Mouse (Mus musculus) hindbrain, postnatal 0 days (tissue): Measurements from ENCODE around the gene Nrf1. TPM values are rescaled to one million over a fixed set of nuclear protein-coding genes. Genes with fewer than 3 reads are reported as not detected.

Source experiments
- ATAC-seq: fragments of 200-750 bp; cut with Nextera tagmentation; 2 replicates; pipeline ENCODE4 v1.8.0; 2017; ENCODE audit warnings: mild to moderate bottlenecking, moderate TSS enrichment, moderate library complexity
- DNase-seq: peaks from one replicate; pipeline ENCODE4 v3.0.0-alpha.2; 2015; ENCODE audit warnings: low spot score
- H3K27ac ChIP-seq: fragments of 300-500 bp; sonication (generic); 2 replicates; pipeline ENCODE4 v1.5.1; 2014; ENCODE audit warnings: mild to moderate bottlenecking
- H3K27me3 ChIP-seq: fragments of 300-500 bp; sonication (generic); 2 replicates; pipeline ENCODE4 v1.6.1; 2014; ENCODE audit warnings: low read length, mixed read lengths; ENCODE audit not compliant: insufficient read depth
- H3K36me3 ChIP-seq: fragments of 300-500 bp; sonication (generic); 2 replicates; pipeline ENCODE4 v1.6.1; 2014; ENCODE audit warnings: low read length, mixed read lengths; ENCODE audit not compliant: insufficient read depth
- H3K4me1 ChIP-seq: fragments of 300-500 bp; sonication (generic); 2 replicates; pipeline ENCODE4 v1.6.1; 2014; ENCODE audit warnings: antibody characterized with exemption, low read length, mixed read lengths; ENCODE audit not compliant: insufficient read depth
- H3K4me2 ChIP-seq: fragments of 300-500 bp; sonication (generic); 2 replicates; pipeline ENCODE4 v1.6.1; 2014; ENCODE audit warnings: low read depth, mild to moderate bottlenecking, low read length, moderate library complexity, mixed read lengths
- H3K4me3 ChIP-seq: fragments of 300-500 bp; sonication (generic); 2 replicates; pipeline ENCODE4 v1.5.1; 2014; ENCODE audit warnings: low read length
- H3K9ac ChIP-seq: fragments of 300-500 bp; sonication (generic); replicated peaks from 2 replicates; pipeline ENCODE4 v1.6.1; 2014; ENCODE audit warnings: mild to moderate bottlenecking, low read length, moderate library complexity, mixed read lengths
- H3K9me3 ChIP-seq: fragments of 300-500 bp; sonication (generic); 2 replicates; pipeline ENCODE4 v1.6.1; 2016; ENCODE audit warnings: low read length, mixed read lengths
- CTCF ChIP-seq: IDR thresholded peaks from 2 replicates; pipeline ENCODE4 v1.5.1; 2016; ENCODE audit warnings: antibody characterized with exemption, control low read depth, low read depth
- WGBS: fragments of 180-500 bp; shearing (Covaris S2); extraction: QIAGEN DNeasy Blood & Tissue Kit; methylation state at CpG from one replicate; pipeline ENCODE4 v1.1.7; 2014; 5-methylcytosine and 5-hydroxymethylcytosine counted together
- polyA plus RNA-seq: library from polyadenylated mRNA; unstranded; fragments of >200 nt; fragmentation: Nextera tagmentation; extraction: Ambion mirVana; gene quantifications from 2 replicates; pipeline ENCODE4 v1.2.1, GENCODE M21; 2015
- total RNA-seq: library from RNA; depleted of rRNA; stranded (reverse); fragments of >200 nt; gene quantifications from 2 replicates; pipeline ENCODE4 v1.2.3, GENCODE M21; 2014

The Nrf1 gene
- total and polyA plus RNA-seq, 2 experiments from 2014 or later, result 21.3 to 77.7 TPM

DNA sequence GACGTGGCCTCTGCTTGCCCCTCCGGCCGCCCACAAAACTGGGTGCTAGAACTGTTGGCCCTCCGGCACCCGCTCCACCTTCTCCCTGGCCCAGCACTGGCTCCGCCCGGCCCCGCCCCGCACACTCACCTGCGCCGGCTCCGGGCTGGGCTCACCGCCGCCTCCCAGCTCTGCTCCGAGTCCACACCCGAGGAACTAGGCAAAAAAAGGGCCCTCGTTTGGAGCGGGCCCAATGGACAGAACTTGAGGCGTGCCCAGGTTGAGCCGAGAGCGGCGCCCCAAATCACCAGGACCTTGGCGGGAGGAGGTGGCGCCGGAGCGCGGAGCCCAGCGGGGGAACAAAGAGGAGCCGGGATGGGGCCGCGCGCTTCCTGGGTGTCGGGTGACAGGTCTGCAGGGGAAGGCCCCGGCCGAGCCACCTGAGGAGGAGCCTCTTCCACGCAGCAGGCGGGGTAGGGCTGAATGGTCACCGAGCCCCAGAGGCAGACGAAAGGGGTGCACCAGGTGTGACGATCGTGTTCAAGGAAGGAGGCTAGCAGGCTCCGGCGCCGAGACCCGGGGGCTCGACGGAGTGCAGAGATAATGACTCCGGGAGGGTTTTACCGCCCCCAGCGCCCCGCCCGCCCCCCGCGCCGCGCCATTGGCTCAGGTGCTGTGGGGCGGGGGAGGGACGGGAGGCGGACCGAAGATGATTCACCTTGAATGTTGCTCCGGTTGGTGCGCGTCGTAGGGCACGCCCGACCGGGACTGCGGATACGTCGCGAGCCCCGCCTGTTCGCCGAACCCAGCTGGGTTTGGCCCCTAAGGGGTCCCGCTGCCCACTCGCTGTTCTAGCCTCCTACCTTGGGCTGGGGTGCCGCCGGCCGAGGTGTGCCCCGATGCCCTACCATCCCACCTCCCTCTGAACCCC is 126.0 kb downstream of the Nrf1 start:
- Histone ChIP-seq H3K9me3 (no peaks in the 10 kb centered on the region), H3K4me3 (peak overlapping the region; percentile 18), H3K27me3 (peaks cover 63% of the 10 kb centered on the region), H3K4me2 (peak overlapping the region; percentile 22), H3K36me3 (no peaks in the 10 kb centered on the region), H3K4me1 (no peaks in the 10 kb centered on the region; the same call in 1 of the 2 replicates), H3K27ac (no peak overlapping the region), H3K9ac (no peak overlapping the region)
- under 1% methylated on average over 73 of the region's 80 CpGs for WGBS
- DNase-seq (no peak), ATAC-seq (no peak; the same call in 1 of the 2 replicates)
- TF ChIP-seq CTCF, result no peak

DNA sequence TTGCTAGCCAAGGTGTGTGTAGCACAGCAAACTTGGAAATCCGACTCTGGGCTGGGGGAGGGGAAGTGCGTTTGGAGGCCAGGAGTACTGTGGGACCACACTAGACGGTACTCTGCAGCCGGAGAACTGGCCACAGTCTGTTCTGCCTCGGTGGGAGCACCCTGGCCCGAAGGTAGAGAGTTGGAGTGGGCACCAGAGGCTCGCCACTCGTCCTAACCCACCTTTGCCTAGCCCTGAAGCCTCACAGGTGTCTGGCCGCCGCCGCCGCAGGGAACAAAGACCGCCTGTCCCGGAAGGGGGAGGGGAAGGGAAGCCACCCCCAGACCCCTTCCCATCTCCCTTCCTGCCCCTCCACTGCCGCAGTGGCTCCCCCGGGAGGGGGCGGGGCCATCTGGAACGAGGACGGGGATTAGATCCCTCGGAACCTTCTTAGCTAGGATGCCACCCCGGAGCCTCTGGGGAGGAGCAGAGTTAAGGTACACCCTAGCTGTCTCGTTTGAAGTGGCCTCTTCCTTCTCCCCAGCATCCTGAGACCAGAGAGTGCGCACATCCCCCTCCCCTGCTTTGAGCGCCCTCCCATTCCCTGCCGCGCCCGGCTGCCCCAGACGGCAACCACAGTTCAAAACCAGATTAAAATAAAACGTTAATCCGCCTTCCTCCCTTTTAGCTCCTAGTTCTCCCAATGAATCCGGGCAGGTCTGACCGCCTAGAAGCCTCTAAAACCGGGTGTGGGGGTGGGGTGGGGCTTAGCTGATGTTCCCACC is 126.9 kb downstream of the Nrf1 start:
- no peak overlapping the region for H3K9ac ChIP-seq
- no peak for DNase-seq
- H3K27me3 ChIP-seq, result peaks cover 70% of the 10 kb centered on the region
- H3K9me3 ChIP-seq, result no peaks in the 10 kb centered on the region
- no peaks in the 10 kb centered on the region for H3K36me3 ChIP-seq
- H3K27ac ChIP-seq, result no peak overlapping the region
- peak overlapping the region; percentile 18 for H3K4me3 ChIP-seq
- TF ChIP-seq CTCF, result no peak
- H3K4me2 ChIP-seq, result peak overlapping the region; percentile 22; the same call in 1 of the 2 replicates
- under 1% methylated on average over 30 of the region's 33 CpGs for WGBS
- H3K4me1 ChIP-seq, result no peaks in the 10 kb centered on the region; the same call in 1 of the 2 replicates
- no peak for ATAC-seq

DNA sequence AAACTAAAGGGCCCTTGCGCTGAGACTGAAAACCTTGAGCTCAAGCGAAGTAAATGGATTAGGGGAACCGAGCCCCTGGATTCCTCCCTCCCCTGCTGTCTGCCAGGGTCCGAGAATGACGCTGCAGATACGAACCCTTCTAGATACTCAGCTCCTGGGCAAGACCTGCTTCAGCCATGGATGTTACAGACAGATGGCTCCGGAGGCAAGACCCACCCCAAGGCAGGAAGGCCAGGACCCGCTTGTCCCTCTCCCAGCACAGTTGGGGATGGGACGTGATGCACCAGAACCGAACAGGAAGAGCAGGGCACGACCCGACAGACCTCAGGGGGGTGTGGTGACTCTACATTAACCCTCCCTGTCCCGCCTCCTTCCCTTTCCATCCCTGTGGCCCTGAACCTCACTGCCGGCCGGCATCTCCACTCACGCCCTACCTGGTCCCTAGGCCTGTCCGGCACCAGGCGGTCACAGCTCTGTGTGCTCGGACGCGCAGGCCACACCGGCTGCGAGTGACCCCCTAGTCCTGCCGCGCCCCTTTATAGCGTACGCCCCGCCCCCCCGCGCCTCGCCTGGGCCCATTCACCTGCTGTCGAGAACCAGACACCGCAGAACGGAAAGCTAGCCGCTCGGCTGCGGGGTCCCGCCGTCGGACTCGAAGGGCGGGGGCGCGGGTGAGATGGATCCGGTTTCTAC is 127.6 kb downstream of the Nrf1 start:
- TF ChIP-seq CTCF, result no peak
- Histone ChIP-seq H3K9me3 (no peaks in the 10 kb centered on the region), H3K4me3 (peak overlapping the region; percentile 14), H3K4me2 (peak overlapping the region; percentile 21), H3K36me3 (no peaks in the 10 kb centered on the region), H3K27me3 (peaks cover 77% of the 10 kb centered on the region), H3K9ac (no peak overlapping the region), H3K27ac (no peak overlapping the region), H3K4me1 (no peaks in the 10 kb centered on the region; the same call in 1 of the 2 replicates)
- ATAC-seq (no peak), DNase-seq (no peak)
- WGBS, result under 1% methylated on average over 45 of the region's 45 CpGs

DNA sequence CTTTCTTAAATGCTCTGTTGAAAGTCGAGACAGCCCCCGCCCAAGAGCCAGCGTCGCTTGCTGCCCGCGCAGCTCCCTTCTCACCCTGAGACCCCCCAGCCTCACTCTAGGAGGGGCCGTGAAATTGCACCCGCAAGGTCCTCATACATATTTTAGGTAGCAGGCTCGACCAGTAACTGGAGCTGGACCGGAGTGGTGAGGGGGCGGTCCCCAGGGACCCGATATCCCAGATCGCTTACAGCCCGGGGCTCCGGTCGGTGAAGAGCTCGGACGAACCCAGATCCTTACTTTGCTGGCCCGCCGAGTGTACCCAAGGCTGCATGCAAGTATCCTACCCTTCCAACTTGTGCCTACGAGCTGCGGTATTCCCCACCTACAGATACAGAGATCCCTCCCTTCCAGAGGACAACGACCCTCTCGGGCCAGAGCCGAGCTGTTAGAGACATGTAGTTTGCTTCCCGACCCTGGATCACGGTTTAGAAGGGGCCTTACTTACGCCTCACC is 128.2 kb downstream of the Nrf1 start:
- Histone ChIP-seq H3K4me2 (no peak overlapping the region; the same call in 1 of the 2 replicates), H3K4me3 (peak overlapping the region; percentile 14), H3K9ac (no peak overlapping the region), H3K27me3 (peaks cover 75% of the 10 kb centered on the region), H3K27ac (no peak overlapping the region), H3K4me1 (no peaks in the 10 kb centered on the region; the same call in 1 of the 2 replicates), H3K36me3 (no peaks in the 10 kb centered on the region), H3K9me3 (no peaks in the 10 kb centered on the region)
- TF ChIP-seq CTCF, result no peak
- ATAC-seq (no peak), DNase-seq (no peak)
- WGBS, result 1% methylated on average over 28 of the region's 28 CpGs

DNA sequence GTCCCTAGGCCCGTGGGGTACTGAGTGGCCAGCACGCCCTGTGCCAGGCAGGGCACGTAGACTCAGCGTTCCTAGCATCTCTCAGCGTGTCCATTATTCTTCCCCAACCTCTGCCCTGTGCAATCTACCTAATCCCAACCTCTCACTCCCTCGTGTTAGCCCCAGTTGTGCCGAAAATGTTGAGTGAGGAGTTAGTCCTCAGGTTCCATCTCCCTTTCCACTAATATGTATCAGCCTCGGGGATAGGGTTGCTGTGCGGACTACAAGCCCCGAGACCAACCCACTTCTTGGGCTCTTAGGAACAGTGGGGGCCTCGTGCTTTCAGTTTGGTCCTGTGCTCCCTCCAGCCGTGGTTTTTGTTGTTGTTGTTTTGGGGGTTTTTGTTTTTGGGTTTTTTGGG is 128.7 kb downstream of the Nrf1 start:
- Histone ChIP-seq H3K4me2 (no peak overlapping the region), H3K4me3 (no peak overlapping the region), H3K36me3 (no peaks in the 10 kb centered on the region), H3K27ac (no peak overlapping the region), H3K9me3 (no peaks in the 10 kb centered on the region), H3K9ac (no peak overlapping the region), H3K27me3 (peaks cover 69% of the 10 kb centered on the region), H3K4me1 (no peaks in the 10 kb centered on the region; the same call in 1 of the 2 replicates)
- WGBS, result 5% methylated on average over 12 of the region's 12 CpGs
- ATAC-seq, result no peak
- DNase-seq, result no peak
- no peak for TF ChIP-seq CTCF

DNA sequence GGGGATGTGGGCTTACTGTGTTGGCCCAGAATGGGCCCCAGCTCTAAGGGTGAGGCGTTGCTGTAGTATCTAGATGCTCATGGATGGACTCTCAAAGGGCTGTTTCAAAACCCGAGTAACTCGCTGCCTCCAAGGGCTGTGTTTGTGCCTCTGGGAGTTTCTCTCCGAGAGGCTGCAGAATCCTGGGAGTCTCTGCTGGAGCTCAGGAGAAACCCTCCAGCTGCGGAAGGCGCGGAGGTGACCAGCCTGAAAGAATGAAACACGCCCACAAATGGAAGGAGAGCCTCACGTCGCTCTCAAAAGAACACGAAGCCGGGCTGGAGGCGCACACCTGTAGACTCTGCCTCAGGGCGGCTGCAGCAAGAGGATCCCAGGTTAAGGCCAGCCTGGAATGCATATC is 129.5 kb downstream of the Nrf1 start:
- Histone ChIP-seq H3K27ac (no peak overlapping the region), H3K9me3 (no peaks in the 10 kb centered on the region), H3K9ac (no peak overlapping the region), H3K27me3 (peaks cover 61% of the 10 kb centered on the region), H3K36me3 (no peaks in the 10 kb centered on the region), H3K4me1 (no peaks in the 10 kb centered on the region; the same call in 1 of the 2 replicates), H3K4me2 (no peak overlapping the region), H3K4me3 (no peak overlapping the region)
- no peak for ATAC-seq
- TF ChIP-seq CTCF, result no peak
- no peak for DNase-seq
- 2% methylated on average over 14 of the region's 14 CpGs for WGBS
